Mouse (Mus musculus): ENCODE measurements at regions not wholly inside any gene's neighbourhood (a gene's known extent, or its start where the extent isn't known, plus 50 kb on each side); places are given as distances from the start of the nearest gene placed in this dataset.

DNA sequence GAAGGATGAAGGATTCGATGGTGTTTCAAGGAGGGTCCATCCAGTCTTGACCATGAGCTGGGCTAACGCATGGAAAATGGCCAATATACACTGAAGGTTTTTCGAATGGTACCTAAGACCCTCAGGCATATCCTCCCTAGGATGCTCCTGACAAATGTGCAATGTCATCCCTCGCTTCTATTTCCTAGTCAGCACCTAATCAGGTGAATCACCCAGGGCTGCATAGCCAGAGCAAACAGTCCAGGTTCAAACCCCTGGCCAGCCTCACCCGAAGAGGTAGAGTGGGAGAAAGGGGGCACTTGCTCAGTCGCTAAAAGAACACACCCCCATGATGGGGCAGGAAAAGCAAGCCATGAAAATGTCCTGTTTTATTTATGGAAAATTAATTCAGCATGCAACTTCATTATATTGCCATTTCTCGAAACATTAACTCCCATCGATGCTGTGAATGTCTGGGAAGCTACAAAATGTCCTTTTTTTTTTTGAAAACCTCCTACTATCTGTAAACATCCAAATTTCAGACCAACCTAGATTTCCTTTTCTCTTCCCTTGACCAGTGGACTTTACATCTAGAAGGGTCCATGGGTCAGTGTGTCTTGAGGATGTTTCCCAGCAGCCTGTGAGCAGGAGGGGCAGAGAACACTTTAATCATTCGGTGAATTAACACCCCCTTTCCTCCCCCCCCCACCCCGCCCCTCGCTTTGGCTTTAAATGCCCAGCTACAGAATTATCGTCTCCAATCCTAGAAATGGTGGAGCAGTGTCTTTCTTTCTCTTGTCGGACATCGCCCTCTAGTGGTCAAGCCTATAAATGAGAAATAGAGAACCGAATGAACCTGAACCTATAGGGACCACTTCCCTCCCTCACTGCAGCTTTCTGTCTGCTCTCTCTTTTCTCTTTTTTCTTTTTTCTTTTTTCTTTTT, 68.8 kb upstream of the Il12b start:
- peak; percentile 30 to 38 for DNase-seq (ENCODE audit: low spot score in 2 of 2)

DNA sequence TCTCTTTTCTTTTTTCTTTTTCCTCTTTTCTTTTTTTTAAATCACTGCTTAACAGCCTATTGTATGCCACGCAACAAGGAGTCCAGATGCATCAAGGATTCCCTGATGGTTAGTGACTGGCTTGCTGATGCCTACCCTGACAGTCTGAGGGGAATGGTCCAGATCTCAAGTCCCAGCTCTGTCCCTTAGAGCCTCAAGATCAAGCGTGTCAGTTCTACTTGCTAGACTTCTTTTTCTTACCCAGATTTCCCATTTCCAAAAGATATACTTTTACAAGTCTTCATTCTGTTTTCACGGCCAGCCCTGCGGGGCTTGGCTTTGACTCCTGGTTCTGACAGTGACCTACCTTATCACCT, 68.1 kb upstream of the Il12b start:
- DNase-seq (ENCODE audit: low spot score in 2 of 2), result no peak

DNA sequence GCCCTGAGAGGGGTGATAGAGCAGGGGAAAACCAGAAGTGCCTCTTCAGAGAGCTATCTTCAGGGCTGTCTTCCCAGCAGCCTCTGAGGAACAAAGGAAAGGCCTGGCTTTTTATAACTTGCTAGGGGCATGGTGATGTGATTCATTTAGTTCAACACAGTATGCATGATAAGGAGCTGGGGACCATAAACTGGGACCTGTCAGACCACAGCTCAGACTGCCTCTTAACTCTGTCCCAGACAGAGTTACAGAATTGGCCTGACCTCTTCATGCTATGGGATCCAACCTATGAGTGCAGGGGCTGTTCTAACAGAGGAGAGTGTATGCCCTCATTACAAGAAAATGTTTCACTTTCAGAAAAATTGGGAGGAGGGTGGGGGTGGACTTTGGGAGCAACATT, 59.3 kb upstream of the Il12b start:
- DNase-seq (ENCODE audit: low spot score in 2 of 2), result no peak

DNA sequence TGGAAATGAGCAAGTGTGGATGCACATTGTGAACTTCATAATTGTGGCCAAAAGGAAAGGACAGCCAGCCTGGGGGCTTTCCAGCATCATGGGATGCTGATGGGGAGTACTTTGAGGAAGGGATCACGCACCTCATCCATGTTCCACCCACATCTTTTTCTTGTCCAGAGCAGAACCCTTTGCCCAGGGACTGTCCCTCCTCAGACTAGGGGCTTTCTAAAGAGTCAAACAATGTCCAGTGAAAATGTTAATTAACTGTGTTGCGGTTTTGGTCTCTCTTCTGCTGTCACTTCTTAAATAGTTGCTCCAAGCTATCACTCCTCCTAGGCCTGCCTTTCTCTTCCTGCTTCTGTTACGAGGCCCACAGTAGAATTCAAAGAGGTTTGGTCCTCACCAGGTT, 51.6 kb upstream of the Il12b start:
- DNase-seq (ENCODE audit: low spot score in 2 of 2), result no peak

DNA sequence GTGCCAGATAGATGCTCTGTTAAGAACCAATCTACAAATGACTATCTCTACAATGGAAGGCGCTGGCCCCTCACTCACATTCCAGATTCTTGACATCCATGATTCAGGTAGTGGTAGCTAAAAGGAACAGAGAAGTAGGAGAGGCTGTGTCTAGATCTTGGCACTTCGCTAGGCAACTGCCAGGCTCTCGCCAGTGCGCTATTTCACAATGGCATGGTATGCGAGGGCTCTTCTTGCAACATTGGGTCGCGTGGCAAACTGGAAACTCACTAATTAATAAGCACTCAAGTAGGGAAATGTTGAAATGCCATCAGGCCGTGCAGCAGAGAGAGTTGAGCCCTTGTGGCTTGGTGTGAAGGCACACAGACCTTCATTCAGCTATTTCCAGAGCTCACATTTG, 50.3 kb upstream of the Il12b start:
- no peak for DNase-seq (ENCODE audit: low spot score in 2 of 2)
